Mouse (Mus musculus) layer of hippocampus, adult 2 months (tissue): Measurements from ENCODE around the gene Fbxl18. TPM values are rescaled to one million over a fixed set of nuclear protein-coding genes. Genes with fewer than 3 reads are reported as not detected.
A peak's percentile ranks its signal among the peaks of the same experiment; 100 is the strongest.
"Not testable (repeated sequence)": the region's sequence is repeated elsewhere in the genome, so short reads cannot be mapped to it uniquely, and the experiment has no call there.

Experiments used
- DNase-seq, 2 experiments: peaks; one replicate each; pipeline ENCODE4 v3.0.0; 2022; ENCODE audit warnings: low spot score in 2 of 2
- H3K27ac ChIP-seq: fragments of 200-600 bp; 2 replicates; pipeline ENCODE4 v1.8.1; 2022
- H3K4me3 ChIP-seq: fragments of 200-600 bp; 2 replicates; pipeline ENCODE4 v1.8.1; 2022; ENCODE audit warnings: mild to moderate bottlenecking
- CTCF ChIP-seq: fragments of 200-600 bp; conservative IDR thresholded peaks from 2 replicates; pipeline ENCODE4 v1.8.1; 2022; ENCODE audit warnings: antibody characterized with exemption, mild to moderate bottlenecking, moderate library complexity
- total RNA-seq, 2 experiments: library from RNA; stranded (reverse); gene quantifications; 2 replicates each; pipeline ENCODE4 v1.2.3; 2021

Fbxl18 gene
- total RNA-seq, 2 experiments from 2014 or later = 36.7 to 39.9 TPM

- no peak for DNase-seq
- Histone ChIP-seq H3K27ac (0 out of 2 replicates have a peak overlapping the region, but pooled peaks have one; percentile 75), H3K4me3 (no peak overlapping the region)
- TF ChIP-seq CTCF = no peak
These were observed 6.8 kb upstream of the Fbxl18 start for GRCm38 (mm10) chr5:142901846-142902505.

GRCm38 (mm10) chr5:142901355-142901802 lies 6.2 kb upstream of the Fbxl18 start:
- H3K4me3 ChIP-seq = no peak overlapping the region
- H3K27ac ChIP-seq = peak overlapping the region; percentile 75
- DNase-seq = no peak
- TF ChIP-seq CTCF = no peak

GRCm38 (mm10) chr5:142900651-142901050 lies 5.4 kb upstream of the Fbxl18 start:
- no peak for DNase-seq
- Histone ChIP-seq H3K4me3 (no peak overlapping the region), H3K27ac (peak overlapping the region; percentile 75)
- TF ChIP-seq CTCF = no peak

GRCm38 (mm10) chr5:142899932-142900533 lies 4.8 kb upstream of the Fbxl18 start:
- H3K4me3 ChIP-seq = no peak overlapping the region
- TF ChIP-seq CTCF = no peak
- peak overlapping the region; percentile 82 for H3K27ac ChIP-seq
- no peak for DNase-seq

GRCm38 (mm10) chr5:142899057-142899601 lies 3.9 kb upstream of the Fbxl18 start:
- Histone ChIP-seq H3K27ac (peak overlapping the region; percentile 82), H3K4me3 (no peak overlapping the region)
- DNase-seq = no peak
- no peak for TF ChIP-seq CTCF

GRCm38 (mm10) chr5:142898316-142898715 lies 3.1 kb upstream of the Fbxl18 start:
- TF ChIP-seq CTCF = no peak
- no peak overlapping the region for H3K4me3 ChIP-seq
- no peak for DNase-seq
- H3K27ac ChIP-seq = no peak overlapping the region

GRCm38 (mm10) chr5:142897568-142898248 lies 2.5 kb upstream of the Fbxl18 start:
- no peak for DNase-seq
- TF ChIP-seq CTCF = no peak
- Histone ChIP-seq H3K4me3 (no peak overlapping the region), H3K27ac (no peak overlapping the region)

GRCm38 (mm10) chr5:142896713-142897112 lies 1.5 kb upstream of the Fbxl18 start:
- no peak for DNase-seq
- TF ChIP-seq CTCF = no peak
- Histone ChIP-seq H3K4me3 (no peak overlapping the region), H3K27ac (no peak overlapping the region)

GRCm38 (mm10) chr5:142896192-142896591 lies 971 bp upstream of the Fbxl18 start:
- Histone ChIP-seq H3K27ac (no peak overlapping the region), H3K4me3 (no peak overlapping the region)
- no peak for DNase-seq
- TF ChIP-seq CTCF = no peak; the same call in 1 of the 2 replicates

GRCm38 (mm10) chr5:142891396-142891795 lies 3.8 kb downstream of the Fbxl18 start:
- no peak overlapping the region for H3K27ac ChIP-seq
- H3K4me3 ChIP-seq = no peak overlapping the region
- DNase-seq = no peak
- TF ChIP-seq CTCF = no peak

GRCm38 (mm10) chr5:142887533-142887932 lies 7.7 kb downstream of the Fbxl18 start:
- TF ChIP-seq CTCF = peak; percentile 61
- H3K27ac ChIP-seq, H3K4me3 ChIP-seq, DNase-seq: not testable (repeated sequence)

GRCm38 (mm10) chr5:142886761-142887160 lies 8.5 kb downstream of the Fbxl18 start:
- Histone ChIP-seq H3K4me3 (no peak overlapping the region), H3K27ac (no peak overlapping the region)
- TF ChIP-seq CTCF = no peak
- DNase-seq = no peak

- H3K4me3 ChIP-seq = no peak overlapping the region
- no peak overlapping the region for H3K27ac ChIP-seq
- DNase-seq = no peak
- TF ChIP-seq CTCF = no peak
These were observed 9.0 kb downstream of the Fbxl18 start for GRCm38 (mm10) chr5:142886181-142886580.

GRCm38 (mm10) chr5:142882471-142882870 lies 12.8 kb downstream of the Fbxl18 start:
- no peak overlapping the region for H3K27ac ChIP-seq
- DNase-seq = no peak
- no peak overlapping the region for H3K4me3 ChIP-seq
- no peak for TF ChIP-seq CTCF
